ENCODE assay signal across 22 mouse cellular contexts in genomic region chr17:63110994-63111393, GRCm38 (mm10).
A peak's percentile ranks its signal among the peaks of the same experiment; 100 is the strongest.
DNase-seq lines count a peak whose midpoint lies in the region; ATAC-seq lines count a peak whose summit lies in the region.
"Had no signal": no experiment of that assay in that cellular context is flagged by ENCODE, and none has a peak within 500 bp of the region (broad histone marks: within the 10 kb centered on the region; RNA-seq: fewer than 3 reads in every experiment).

No protein-coding gene starts in this region.

- no peaks in the 10 kb centered on the region for H3K9me3 ChIP-seq in kidney, embryonic 14.5 days (ENCODE audit: control insufficient read depth, low read length)
- H3K9me3 ChIP-seq in kidney, embryonic 15.5 days (replicated peaks): no peaks in the 10 kb centered on the region
- no peaks in the 10 kb centered on the region for H3K9me3 ChIP-seq in midbrain, embryonic 11.5 days (ENCODE audit: control insufficient read depth, low read length)
- no peaks in the 10 kb centered on the region for H3K9me3 ChIP-seq in midbrain, embryonic 14.5 days (ENCODE audit: control insufficient read depth, low read length)
- no peaks in the 10 kb centered on the region for H3K9me3 ChIP-seq in forebrain, embryonic 13.5 days (replicated peaks)
- H3K9me3 ChIP-seq: embryonic facial prominence, embryonic 13.5 days; heart, embryonic 15.5 days; limb, embryonic 12.5 days; liver, embryonic 12.5 days had no signal

- ATAC-seq in kidney, embryonic 14.5 days (ENCODE audit: low FRiP score, low TSS enrichment): peak; percentile 43; the same call in 1 of the 2 replicates
- no peak; the same call in 1 of the 2 replicates for ATAC-seq in kidney, embryonic 15.5 days (replicated peaks; ENCODE audit: low FRiP score)
- peak; percentile 63; the same call in 1 of the 2 replicates for ATAC-seq in midbrain, embryonic 11.5 days (ENCODE audit: low FRiP score)
- no peak for ATAC-seq in midbrain, embryonic 14.5 days (ENCODE audit: low FRiP score, low TSS enrichment)
- no peak for ATAC-seq in forebrain, embryonic 13.5 days
- ATAC-seq: CD4-positive, CD25-positive, alpha-beta regulatory T cell, adult 4 months; hindbrain, postnatal 0 days; intestine, postnatal 0 days; liver, embryonic 12.5 days; Patski had no signal

- H3K4me1 ChIP-seq in kidney, embryonic 14.5 days (ENCODE audit: control insufficient read depth, insufficient read depth, low read length): peaks cover 8% of the 10 kb centered on the region; the same call in 1 of the 2 replicates
- H3K4me1 ChIP-seq in kidney, embryonic 15.5 days: peaks cover 14% of the 10 kb centered on the region
- peaks cover 17% of the 10 kb centered on the region for H3K4me1 ChIP-seq in midbrain, embryonic 11.5 days (ENCODE audit: control insufficient read depth, insufficient read depth, low read length)
- peaks cover 20% of the 10 kb centered on the region for H3K4me1 ChIP-seq in midbrain, embryonic 14.5 days (ENCODE audit: control insufficient read depth, insufficient read depth, low read length)
- peaks cover 30% of the 10 kb centered on the region for H3K4me1 ChIP-seq in forebrain, embryonic 13.5 days
- H3K4me1 ChIP-seq: heart, embryonic 15.5 days; liver, embryonic 12.5 days had no signal

- H3K4me2 ChIP-seq in kidney, embryonic 14.5 days (replicated peaks; ENCODE audit: low read depth, low read length): no peak overlapping the region
- no peak overlapping the region for H3K4me2 ChIP-seq in kidney, embryonic 15.5 days
- H3K4me2 ChIP-seq in midbrain, embryonic 11.5 days: 0 out of 2 replicates have a peak overlapping the region, but pooled peaks have one; percentile 6
- no peak overlapping the region for H3K4me2 ChIP-seq in midbrain, embryonic 14.5 days (ENCODE audit: low read length)
- peak overlapping the region; percentile 8; the same call in 1 of the 2 replicates for H3K4me2 ChIP-seq in forebrain, embryonic 13.5 days
- H3K4me2 ChIP-seq: embryonic facial prominence, embryonic 13.5 days; heart, embryonic 15.5 days; limb, embryonic 12.5 days; liver, embryonic 12.5 days had no signal

- no peak overlapping the region for H3K9ac ChIP-seq in kidney, embryonic 14.5 days (ENCODE audit: low read depth, low read length)
- H3K9ac ChIP-seq in kidney, embryonic 15.5 days: no peak overlapping the region
- H3K9ac ChIP-seq in midbrain, embryonic 11.5 days (ENCODE audit: low read length): no peak overlapping the region
- no peak overlapping the region for H3K9ac ChIP-seq in midbrain, embryonic 14.5 days (replicated peaks; ENCODE audit: low read length)
- H3K9ac ChIP-seq in forebrain, embryonic 13.5 days: no peak overlapping the region
- H3K9ac ChIP-seq: embryonic facial prominence, embryonic 13.5 days; heart, embryonic 15.5 days; limb, embryonic 12.5 days; liver, embryonic 12.5 days had no signal

- H3K36me3 ChIP-seq in kidney, embryonic 14.5 days (ENCODE audit: control insufficient read depth, insufficient read depth, low read length): no peaks in the 10 kb centered on the region
- H3K36me3 ChIP-seq in kidney, embryonic 15.5 days: no peaks in the 10 kb centered on the region
- H3K36me3 ChIP-seq in midbrain, embryonic 11.5 days (ENCODE audit: control insufficient read depth, insufficient read depth, low read length): no peaks in the 10 kb centered on the region
- no peaks in the 10 kb centered on the region for H3K36me3 ChIP-seq in midbrain, embryonic 14.5 days (ENCODE audit: control insufficient read depth, insufficient read depth, low read length)
- no peaks in the 10 kb centered on the region for H3K36me3 ChIP-seq in forebrain, embryonic 13.5 days (ENCODE audit: poor library complexity, severe bottlenecking)
- H3K36me3 ChIP-seq: embryonic facial prominence, embryonic 13.5 days; heart, embryonic 15.5 days; limb, embryonic 12.5 days; liver, embryonic 12.5 days had no signal

- DNase-seq in adrenal gland, adult 2 months: peak; percentile 21
- no peak for DNase-seq in adrenal gland, adult 18-20 months (ENCODE audit: low spot score in 2 of 2)
- DNase-seq in midbrain, embryonic 11.5 days (ENCODE audit: low spot score, missing footprints): peak; percentile 87
- no peak for DNase-seq in midbrain, embryonic 14.5 days
- no peak for DNase-seq in thymus, postnatal 36 days
- DNase-seq: cerebellum, adult 18-20 months; cerebellum, postnatal 36 days; gastrocnemius, postnatal 25 days; lung, adult 2 months; lung, postnatal 4 days; right cerebral cortex, postnatal 25 days had no signal

- no peaks in the 10 kb centered on the region for H3K27me3 ChIP-seq in kidney, embryonic 14.5 days (ENCODE audit: control insufficient read depth, insufficient read depth, low read length)
- no peaks in the 10 kb centered on the region for H3K27me3 ChIP-seq in kidney, embryonic 15.5 days
- peaks cover 3% of the 10 kb centered on the region for H3K27me3 ChIP-seq in midbrain, embryonic 11.5 days (ENCODE audit: control insufficient read depth, insufficient read depth, low read length)
- H3K27me3 ChIP-seq in midbrain, embryonic 14.5 days (ENCODE audit: control insufficient read depth, insufficient read depth, low read length): no peaks in the 10 kb centered on the region
- no peaks in the 10 kb centered on the region; the same call in 1 of the 2 replicates for H3K27me3 ChIP-seq in forebrain, embryonic 13.5 days
- H3K27me3 ChIP-seq: embryonic facial prominence, embryonic 13.5 days; heart, embryonic 15.5 days; limb, embryonic 12.5 days; liver, embryonic 12.5 days; Patski had no signal

- 32% methylated on average over 6 of the region's 6 CpGs for WGBS in kidney, embryonic 14.5 days
- WGBS in kidney, embryonic 15.5 days: 32% methylated on average over 6 of the region's 6 CpGs
- WGBS in midbrain, embryonic 11.5 days: 14% methylated on average over 6 of the region's 6 CpGs
- 10% methylated on average over 6 of the region's 6 CpGs for WGBS in midbrain, embryonic 14.5 days
- WGBS in forebrain, embryonic 13.5 days: 7% methylated on average over 6 of the region's 6 CpGs

- H3K4me3 ChIP-seq in kidney, embryonic 14.5 days (ENCODE audit: low read length): no peak overlapping the region
- no peak overlapping the region for H3K4me3 ChIP-seq in kidney, embryonic 15.5 days (replicated peaks)
- H3K4me3 ChIP-seq in midbrain, embryonic 11.5 days (ENCODE audit: low read depth, low read length): no peak overlapping the region
- H3K4me3 ChIP-seq in midbrain, embryonic 14.5 days (replicated peaks; ENCODE audit: low read depth, low read length): no peak overlapping the region
- H3K4me3 ChIP-seq in forebrain, embryonic 13.5 days: no peak overlapping the region
- H3K4me3 ChIP-seq: embryonic facial prominence, embryonic 13.5 days; heart, embryonic 15.5 days; limb, embryonic 12.5 days; liver, embryonic 12.5 days had no signal

- no peak overlapping the region for H3K27ac ChIP-seq in kidney, embryonic 14.5 days (ENCODE audit: low read depth, low read length)
- H3K27ac ChIP-seq in kidney, embryonic 15.5 days: no peak overlapping the region
- H3K27ac ChIP-seq in midbrain, embryonic 11.5 days (ENCODE audit: low read depth, low read length): no peak overlapping the region
- H3K27ac ChIP-seq in midbrain, embryonic 14.5 days (replicated peaks; ENCODE audit: low read depth, low read length): no peak overlapping the region
- peak overlapping the region; percentile 31; the same call in 1 of the 2 replicates for H3K27ac ChIP-seq in forebrain, embryonic 13.5 days
- H3K27ac ChIP-seq: embryonic facial prominence, embryonic 13.5 days; heart, embryonic 15.5 days; hindbrain, postnatal 0 days; limb, embryonic 12.5 days; liver, embryonic 12.5 days had no signal

Comparison
In these comparisons a context has a peak if more than half of its experiments do, and no peak if none do; other contexts are left out.
1. DNase-seq: peak in adrenal gland, adult 2 months (single experiment) and midbrain, embryonic 11.5 days (single experiment); none in adrenal gland, adult 18-20 months (0 of 2), midbrain, embryonic 14.5 days (single experiment) and thymus, postnatal 36 days (0 of 2).
2. ATAC-seq: peak in kidney, embryonic 14.5 days (single experiment) and midbrain, embryonic 11.5 days (single experiment); none in kidney, embryonic 15.5 days (single experiment), midbrain, embryonic 14.5 days (single experiment) and forebrain, embryonic 13.5 days (single experiment).
3. H3K4me2 ChIP-seq: peak in midbrain, embryonic 11.5 days (single experiment) and forebrain, embryonic 13.5 days (single experiment); none in kidney, embryonic 14.5 days (single experiment), kidney, embryonic 15.5 days (single experiment) and midbrain, embryonic 14.5 days (single experiment).